ENCODE assay signal across 10 mouse cellular contexts in genomic region chr1:158547592-158548211, GRCm38 (mm10).
DNase-seq lines count a peak whose midpoint lies in the region; ATAC-seq and TF ChIP-seq lines count a peak whose summit lies in the region.
"Had no signal": no experiment of that assay in that cellular context is flagged by ENCODE, and none has a peak within 500 bp of the region (broad histone marks: within the 10 kb centered on the region; RNA-seq: fewer than 3 reads in every experiment).

No protein-coding gene starts in this region.

- H3K4me2 ChIP-seq in forebrain, embryonic 14.5 days (ENCODE audit: low read length) = no peak overlapping the region
- H3K4me2 ChIP-seq in midbrain, embryonic 13.5 days (replicated peaks) = no peak overlapping the region
- H3K4me2 ChIP-seq: kidney, embryonic 15.5 days; lung, embryonic 15.5 days had no signal

- no peak overlapping the region for H3K4me3 ChIP-seq in cortical plate, adult 2 months (ENCODE audit: insufficient read depth, low read length)
- no peak overlapping the region for H3K4me3 ChIP-seq in forebrain, embryonic 14.5 days (ENCODE audit: low read depth, low read length)
- H3K4me3 ChIP-seq in layer of hippocampus, adult 2 months = no peak overlapping the region
- H3K4me3 ChIP-seq in midbrain, embryonic 13.5 days (replicated peaks) = no peak overlapping the region
- H3K4me3 ChIP-seq: kidney, embryonic 15.5 days; lung, embryonic 15.5 days had no signal

- no peak overlapping the region for H3K9ac ChIP-seq in forebrain, embryonic 14.5 days (ENCODE audit: low read length)
- H3K9ac ChIP-seq in midbrain, embryonic 13.5 days (replicated peaks) = no peak overlapping the region
- H3K9ac ChIP-seq: kidney, embryonic 15.5 days; lung, embryonic 15.5 days had no signal

- TF ChIP-seq POLR2A in cortical plate, adult 2 months (IDR thresholded peaks at IDR 0.05; ENCODE audit: extremely low read depth, insufficient read depth, low read length) = no peak

- peak overlapping the region; percentile 95 for H3K27ac ChIP-seq in cortical plate, adult 2 months (ENCODE audit: insufficient read depth, low read length)
- H3K27ac ChIP-seq in forebrain, embryonic 14.5 days (ENCODE audit: low read depth, low read length) = peak overlapping the region; percentile 16
- peak overlapping the region; percentile 92 for H3K27ac ChIP-seq in layer of hippocampus, adult 2 months
- peak overlapping the region; percentile 48 for H3K27ac ChIP-seq in midbrain, embryonic 13.5 days
- H3K27ac ChIP-seq: kidney, embryonic 15.5 days; lung, embryonic 15.5 days had no signal

- 0% methylated on average over 3 of the region's 3 CpGs for WGBS in forebrain, embryonic 14.5 days
- 5% methylated on average over 3 of the region's 3 CpGs for WGBS in midbrain, embryonic 13.5 days

- no peaks in the 10 kb centered on the region for H3K9me3 ChIP-seq in forebrain, embryonic 14.5 days (replicated peaks; ENCODE audit: control insufficient read depth, low read length)
- H3K9me3 ChIP-seq in midbrain, embryonic 13.5 days = no peaks in the 10 kb centered on the region
- H3K9me3 ChIP-seq: kidney, embryonic 15.5 days; lung, embryonic 15.5 days had no signal

- peak; percentile 85 for ATAC-seq in forebrain, embryonic 14.5 days
- peak; percentile 55 for ATAC-seq in midbrain, embryonic 13.5 days

- no peaks in the 10 kb centered on the region for H3K27me3 ChIP-seq in forebrain, embryonic 14.5 days (replicated peaks; ENCODE audit: control insufficient read depth, insufficient read depth, low read length)
- H3K27me3 ChIP-seq in midbrain, embryonic 13.5 days = no peaks in the 10 kb centered on the region
- H3K27me3 ChIP-seq: kidney, embryonic 15.5 days; lung, embryonic 15.5 days had no signal

- no peaks in the 10 kb centered on the region; the same call in 1 of the 2 replicates for H3K36me3 ChIP-seq in forebrain, embryonic 14.5 days (ENCODE audit: control insufficient read depth, insufficient read depth, low read length)
- H3K36me3 ChIP-seq in midbrain, embryonic 13.5 days = 0 out of 2 replicates have a peak, but pooled peaks cover 6% of the 10 kb centered on the region
- H3K36me3 ChIP-seq: kidney, embryonic 15.5 days; lung, embryonic 15.5 days had no signal

- DNase-seq in forebrain, embryonic 14.5 days (ENCODE audit: low spot score) = peak; percentile 84
- peak; percentile 49 to 84 for DNase-seq in layer of hippocampus, adult 2 months (ENCODE audit: low spot score in 2 of 2)
- no peak for DNase-seq in thymus, postnatal 36 days
- no peak for DNase-seq in lung, adult 18-20 months
- DNase-seq in lung, postnatal 10 days = no peak
- DNase-seq in lung, postnatal 14 days = no peak

- TF ChIP-seq CTCF in cortical plate, adult 2 months (IDR thresholded peaks at IDR 0.05; ENCODE audit: extremely low read depth, insufficient read depth, low read length) = no peak
- no peak for TF ChIP-seq CTCF in layer of hippocampus, adult 2 months (conservative IDR thresholded peaks at IDR 0.05)

- peaks cover 13% of the 10 kb centered on the region for H3K4me1 ChIP-seq in cortical plate, adult 2 months (ENCODE audit: control insufficient read depth, insufficient read depth, low read length)
- H3K4me1 ChIP-seq in forebrain, embryonic 14.5 days (ENCODE audit: control insufficient read depth, insufficient read depth, low read length) = peaks cover 20% of the 10 kb centered on the region
- peaks cover 41% of the 10 kb centered on the region for H3K4me1 ChIP-seq in midbrain, embryonic 13.5 days (replicated peaks)
- H3K4me1 ChIP-seq: kidney, embryonic 15.5 days; lung, embryonic 15.5 days had no signal

Comparison
In these comparisons a context has a peak if more than half of its experiments do, and no peak if none do; other contexts are left out.
1. H3K27ac ChIP-seq: peak in every context shown above with its lines; median percentile 95 in cortical plate, adult 2 months; 92 in layer of hippocampus, adult 2 months; 48 in midbrain, embryonic 13.5 days; 16 in forebrain, embryonic 14.5 days.
2. DNase-seq: peak in forebrain, embryonic 14.5 days (single experiment) and layer of hippocampus, adult 2 months (2 of 2); none in thymus, postnatal 36 days (0 of 2), lung, adult 18-20 months (0 of 2), lung, postnatal 10 days (single experiment) and lung, postnatal 14 days (single experiment).